Mouse (Mus musculus): ENCODE measurements around the gene Fam209. TPM values are rescaled to one million over a fixed set of nuclear protein-coding genes. Genes with fewer than 3 reads are reported as not detected.

Gene Fam209
- not detected in 2 replicates for polyA plus RNA-seq (2016; fragmentation: Nextera tagmentation; extraction: Ambion mirVana)

GRCm38 (mm10) chr2:172472318-172472717 is at the start of gene Fam209:
Gene Fam209, plus strand, starts transcription at chr2:172472520.
- Histone ChIP-seq H3K9me3 (no peaks in the 10 kb centered on the region), H3K4me1 (replicated peaks) (peaks cover 5% of the 10 kb centered on the region), H3K27me3 (peaks cover 7% of the 10 kb centered on the region; the same call in 1 of the 2 replicates), H3K4me2 (no peak within 1 kb of the TSS), H3K36me3 (peaks cover 31% of the 10 kb centered on the region), H3K4me3 (replicated peaks) (no peak within 1 kb of the TSS), H3K27ac (peak within 1 kb of the TSS; percentile 0; the same call in 1 of the 2 replicates), H3K9ac (replicated peaks) (no peak within 1 kb of the TSS)
- ATAC-seq (ENCODE audit: insufficient number of reproducible peaks, insufficient read depth, low FRiP score, low TSS enrichment, low read depth): no peak
- WGBS: 88% methylated on average over 11 of the region's 11 CpGs

GRCm38 (mm10) chr2:172430609-172431008 is 41.7 kb upstream of the Fam209 start:
- Histone ChIP-seq H3K27ac (no peak overlapping the region), H3K9me3 (no peaks in the 10 kb centered on the region), H3K4me1 (replicated peaks) (no peaks in the 10 kb centered on the region), H3K27me3 (0 out of 2 replicates have a peak, but pooled peaks cover 3% of the 10 kb centered on the region), H3K4me2 (no peak overlapping the region), H3K9ac (replicated peaks) (no peak overlapping the region), H3K4me3 (replicated peaks) (no peak overlapping the region), H3K36me3 (no peaks in the 10 kb centered on the region)
- WGBS: 89% methylated on average over 1 of the region's 1 CpGs
- no peak for ATAC-seq (ENCODE audit: insufficient number of reproducible peaks, insufficient read depth, low FRiP score, low TSS enrichment, low read depth)

GRCm38 (mm10) chr2:172433746-172434145 is 38.6 kb upstream of the Fam209 start:
- WGBS: 51% methylated on average over 5 of the region's 5 CpGs
- 0 out of 2 replicates have a peak, but pooled peaks cover 3% of the 10 kb centered on the region for H3K27me3 ChIP-seq
- no peak overlapping the region for H3K4me2 ChIP-seq
- no peak overlapping the region for H3K27ac ChIP-seq
- H3K36me3 ChIP-seq: no peaks in the 10 kb centered on the region
- no peaks in the 10 kb centered on the region for H3K4me1 ChIP-seq (replicated peaks)
- H3K4me3 ChIP-seq (replicated peaks): no peak overlapping the region
- no peak for ATAC-seq (ENCODE audit: insufficient number of reproducible peaks, insufficient read depth, low FRiP score, low TSS enrichment, low read depth)
- H3K9me3 ChIP-seq: no peaks in the 10 kb centered on the region
- H3K9ac ChIP-seq (replicated peaks): no peak overlapping the region

- WGBS: 70% methylated on average over 16 of the region's 16 CpGs
- no peak for ATAC-seq (ENCODE audit: insufficient number of reproducible peaks, insufficient read depth, low FRiP score, low TSS enrichment, low read depth)
- no peak overlapping the region for H3K27ac ChIP-seq
- no peak overlapping the region for H3K4me2 ChIP-seq
- no peaks in the 10 kb centered on the region for H3K27me3 ChIP-seq
- no peaks in the 10 kb centered on the region for H3K9me3 ChIP-seq
- H3K36me3 ChIP-seq: no peaks in the 10 kb centered on the region
- H3K9ac ChIP-seq (replicated peaks): no peak overlapping the region
- H3K4me3 ChIP-seq (replicated peaks): no peak overlapping the region
- H3K4me1 ChIP-seq (replicated peaks): peaks cover 14% of the 10 kb centered on the region
These were observed 34.9 kb upstream of the Fam209 start for GRCm38 (mm10) chr2:172437371-172437952.

GRCm38 (mm10) chr2:172439843-172440639 is 32.3 kb upstream of the Fam209 start, which contains the start of gene Rtf2:
Gene Rtf2, plus strand, starts transcription at chr2:172440556.
- peak; percentile 95 for ATAC-seq (ENCODE audit: insufficient number of reproducible peaks, insufficient read depth, low FRiP score, low TSS enrichment, low read depth)
- H3K36me3 ChIP-seq: peaks cover 8% of the 10 kb centered on the region; the same call in 1 of the 2 replicates
- no peaks in the 10 kb centered on the region for H3K9me3 ChIP-seq
- peak within 1 kb of the TSS; percentile 80 for H3K4me3 ChIP-seq (replicated peaks)
- peak within 1 kb of the TSS; percentile 69 for H3K9ac ChIP-seq (replicated peaks)
- H3K4me2 ChIP-seq: peak within 1 kb of the TSS; percentile 87
- 0 out of 2 replicates have a peak within 1 kb of the TSS, but pooled peaks have one; percentile 29 for H3K27ac ChIP-seq
- no peaks in the 10 kb centered on the region for H3K27me3 ChIP-seq
- 2% methylated on average over 35 of the region's 35 CpGs for WGBS
- peaks cover 14% of the 10 kb centered on the region for H3K4me1 ChIP-seq (replicated peaks)

- H3K36me3 ChIP-seq: peaks cover 14% of the 10 kb centered on the region; the same call in 1 of the 2 replicates
- peak; percentile 19; the same call in 1 of the 2 replicates for ATAC-seq (ENCODE audit: insufficient number of reproducible peaks, insufficient read depth, low FRiP score, low TSS enrichment, low read depth)
- WGBS: under 1% methylated on average over 21 of the region's 21 CpGs
- peak overlapping the region; percentile 80 for H3K4me3 ChIP-seq (replicated peaks)
- peak overlapping the region; percentile 87 for H3K4me2 ChIP-seq
- H3K4me1 ChIP-seq (replicated peaks): peaks cover 14% of the 10 kb centered on the region
- H3K9me3 ChIP-seq: no peaks in the 10 kb centered on the region
- H3K9ac ChIP-seq (replicated peaks): peak overlapping the region; percentile 69
- no peaks in the 10 kb centered on the region for H3K27me3 ChIP-seq
- H3K27ac ChIP-seq: no peak overlapping the region
These were observed 31.7 kb upstream of the Fam209 start for GRCm38 (mm10) chr2:172440640-172441005.

GRCm38 (mm10) chr2:172441176-172441575 is 31.1 kb upstream of the Fam209 start:
- H3K27ac ChIP-seq: no peak overlapping the region

GRCm38 (mm10) chr2:172445617-172446016 is 26.7 kb upstream of the Fam209 start:
- no peak overlapping the region for H3K4me3 ChIP-seq (replicated peaks)
- peaks cover 11% of the 10 kb centered on the region for H3K4me1 ChIP-seq (replicated peaks)
- no peak overlapping the region for H3K4me2 ChIP-seq
- ATAC-seq (ENCODE audit: insufficient number of reproducible peaks, insufficient read depth, low FRiP score, low TSS enrichment, low read depth): no peak
- H3K9ac ChIP-seq (replicated peaks): no peak overlapping the region
- H3K27me3 ChIP-seq: no peaks in the 10 kb centered on the region
- peaks cover 64% of the 10 kb centered on the region for H3K36me3 ChIP-seq
- 92% methylated on average over 4 of the region's 4 CpGs for WGBS
- H3K27ac ChIP-seq: no peak overlapping the region
- H3K9me3 ChIP-seq: no peaks in the 10 kb centered on the region

More at GRCm38 (mm10) chr2:172441176-172441575, 31.1 kb upstream of the Fam209 start:
- Histone ChIP-seq H3K4me2 (peak overlapping the region; percentile 87), H3K9ac (replicated peaks) (peak overlapping the region; percentile 69), H3K36me3 (peaks cover 19% of the 10 kb centered on the region), H3K4me1 (replicated peaks) (peaks cover 14% of the 10 kb centered on the region), H3K9me3 (no peaks in the 10 kb centered on the region), H3K27me3 (no peaks in the 10 kb centered on the region), H3K4me3 (replicated peaks) (peak overlapping the region; percentile 80)
- 30% methylated on average over 6 of the region's 6 CpGs for WGBS
- ATAC-seq (ENCODE audit: insufficient number of reproducible peaks, insufficient read depth, low FRiP score, low TSS enrichment, low read depth): no peak

- Histone ChIP-seq H3K4me1 (replicated peaks) (no peaks in the 10 kb centered on the region), H3K36me3 (peaks cover 81% of the 10 kb centered on the region), H3K4me3 (replicated peaks) (no peak overlapping the region), H3K9me3 (no peaks in the 10 kb centered on the region), H3K4me2 (no peak overlapping the region), H3K27ac (no peak overlapping the region), H3K9ac (replicated peaks) (no peak overlapping the region), H3K27me3 (no peaks in the 10 kb centered on the region)
- no peak for ATAC-seq (ENCODE audit: insufficient number of reproducible peaks, insufficient read depth, low FRiP score, low TSS enrichment, low read depth)
- WGBS: 88% methylated on average over 6 of the region's 6 CpGs
These were observed 25.0 kb upstream of the Fam209 start for GRCm38 (mm10) chr2:172447317-172447716.

GRCm38 (mm10) chr2:172448329-172448728 is 24.0 kb upstream of the Fam209 start:
- H3K27ac ChIP-seq: no peak overlapping the region
- no peak for ATAC-seq (ENCODE audit: insufficient number of reproducible peaks, insufficient read depth, low FRiP score, low TSS enrichment, low read depth)
- no peaks in the 10 kb centered on the region for H3K4me1 ChIP-seq (replicated peaks)
- 92% methylated on average over 4 of the region's 4 CpGs for WGBS
- no peak overlapping the region for H3K4me3 ChIP-seq (replicated peaks)
- H3K9me3 ChIP-seq: no peaks in the 10 kb centered on the region
- H3K27me3 ChIP-seq: no peaks in the 10 kb centered on the region
- H3K4me2 ChIP-seq: no peak overlapping the region
- no peak overlapping the region for H3K9ac ChIP-seq (replicated peaks)
- peaks cover 91% of the 10 kb centered on the region for H3K36me3 ChIP-seq

GRCm38 (mm10) chr2:172450640-172451039 is 21.7 kb upstream of the Fam209 start:
- H3K9ac ChIP-seq (replicated peaks): no peak overlapping the region
- peaks cover 93% of the 10 kb centered on the region for H3K36me3 ChIP-seq

More at GRCm38 (mm10) chr2:172450640-172451039, 21.7 kb upstream of the Fam209 start:
- no peaks in the 10 kb centered on the region for H3K4me1 ChIP-seq (replicated peaks)
- no peak overlapping the region for H3K27ac ChIP-seq
- ATAC-seq (ENCODE audit: insufficient number of reproducible peaks, insufficient read depth, low FRiP score, low TSS enrichment, low read depth): no peak
- 86% methylated on average over 6 of the region's 6 CpGs for WGBS
- H3K4me3 ChIP-seq (replicated peaks): no peak overlapping the region
- H3K9me3 ChIP-seq: no peaks in the 10 kb centered on the region
- H3K4me2 ChIP-seq: no peak overlapping the region
- no peaks in the 10 kb centered on the region for H3K27me3 ChIP-seq

Data from limb, embryonic 12.5 days (tissue).